Mouse (Mus musculus) urinary bladder, postnatal 10 days (tissue): ENCODE data around the gene Lrrc75a.
A peak's percentile ranks its signal among the peaks of the same experiment; 100 is the strongest.
"Not testable (repeated sequence)": the region's sequence is repeated elsewhere in the genome, so short reads cannot be mapped to it uniquely, and the experiment has no call there.

Experiments
- DNase-seq: peaks from one replicate; pipeline ENCODE4 v3.0.0; 2022; ENCODE audit warnings: low spot score

Gene Lrrc75a

GRCm38 (mm10) chr11:62647661-62648590, at the start of gene Lrrc75a:
TSS of gene Lrrc75a (minus strand) at chr11:62648523.
- no peak for DNase-seq

GRCm38 (mm10) chr11:62695126-62695525, 46.8 kb upstream of the Lrrc75a start:
- DNase-seq = no peak

GRCm38 (mm10) chr11:62693299-62694184, 45.2 kb upstream of the Lrrc75a start:
- no peak for DNase-seq

- DNase-seq = no peak
These were observed 43.3 kb upstream of the Lrrc75a start for GRCm38 (mm10) chr11:62691592-62691991.

- no peak for DNase-seq
These were observed 31.6 kb upstream of the Lrrc75a start for GRCm38 (mm10) chr11:62679954-62680353.

GRCm38 (mm10) chr11:62678778-62679354, 30.5 kb upstream of the Lrrc75a start:
- no peak for DNase-seq

GRCm38 (mm10) chr11:62676290-62676596, 27.9 kb upstream of the Lrrc75a start:
- no peak for DNase-seq

- no peak for DNase-seq
These were observed 27.4 kb upstream of the Lrrc75a start for GRCm38 (mm10) chr11:62675480-62676289.

GRCm38 (mm10) chr11:62670006-62670405, 21.7 kb upstream of the Lrrc75a start:
- no peak for DNase-seq

- DNase-seq = no peak
These were observed 21.1 kb upstream of the Lrrc75a start for GRCm38 (mm10) chr11:62669471-62669870.

- DNase-seq = no peak
These were observed 20.7 kb upstream of the Lrrc75a start for GRCm38 (mm10) chr11:62668986-62669385.

GRCm38 (mm10) chr11:62664250-62664649, 15.9 kb upstream of the Lrrc75a start:
- no peak for DNase-seq

- no peak for DNase-seq
These were observed 12.6 kb upstream of the Lrrc75a start for GRCm38 (mm10) chr11:62660885-62661284.

GRCm38 (mm10) chr11:62652080-62652479, 3.8 kb upstream of the Lrrc75a start:
- no peak for DNase-seq

GRCm38 (mm10) chr11:62651563-62651962, 3.2 kb upstream of the Lrrc75a start:
- DNase-seq = no peak

- not testable (repeated sequence) for DNase-seq
These were observed 1.5 kb upstream of the Lrrc75a start for GRCm38 (mm10) chr11:62649803-62650202.

- DNase-seq = peak; percentile 93
These were observed 468 bp upstream of the Lrrc75a start, which contains the start of gene Mmgt2 for GRCm38 (mm10) chr11:62648591-62649391. TSS of gene Mmgt2 (plus strand) at chr11:62648664.

- DNase-seq = no peak
These were observed 1.3 kb downstream of the Lrrc75a start for GRCm38 (mm10) chr11:62646958-62647515.

- DNase-seq = no peak
These were observed 1.9 kb downstream of the Lrrc75a start for GRCm38 (mm10) chr11:62646495-62646843.

GRCm38 (mm10) chr11:62645732-62646494, 2.4 kb downstream of the Lrrc75a start:
- DNase-seq = no peak
